Mouse (Mus musculus) G1E (cell line): Measurements from ENCODE around the gene Gm813.

Source experiments
- CTCF ChIP-seq: IDR thresholded peaks from 2 replicates; pipeline ENCODE4 v1.5.1; 2012; ENCODE audit warnings: low read depth, low read length, inconsistent platforms, mixed read lengths
- GATA1 ChIP-seq: IDR thresholded peaks from 2 replicates; pipeline ENCODE4 v1.6.1; 2012; ENCODE audit warnings: borderline replicate concordance, low read length, inconsistent platforms, mixed read lengths
- POLR2AphosphoS5 ChIP-seq: IDR thresholded peaks from 2 replicates; pipeline ENCODE4 v1.6.1; 2012; ENCODE audit warnings: low read depth, low read length, inconsistent platforms; ENCODE audit not compliant: insufficient replicate concordance

GRCm38 (mm10) chr16:58627597-58628335 is 11.0 kb upstream of the Gm813 start:
- TF ChIP-seq CTCF (no peak), GATA1 (no peak), POLR2AphosphoS5 (no peak)
